Mouse (Mus musculus): ENCODE measurements around the gene Rapsn. TPM values are rescaled to one million over a fixed set of nuclear protein-coding genes. Genes with fewer than 3 reads are reported as not detected.
"Not testable (repeated sequence)": the region's sequence is repeated elsewhere in the genome, so short reads cannot be mapped to it uniquely, and the experiment has no call there.

Gene Rapsn
- polyA plus RNA-seq, 1 experiment: 0.42 TPM

- Histone ChIP-seq H3K27ac (ENCODE audit: insufficient read depth, low read length) (no peak overlapping the region), H3K9ac (ENCODE audit: low read depth, poor library complexity, severe bottlenecking) (no peak overlapping the region), H3K4me1 (ENCODE audit: control insufficient read depth, insufficient read depth, low read length) (peaks cover 2% of the 10 kb centered on the region), H3K36me3 (ENCODE audit: control insufficient read depth, insufficient read depth, low read length, poor library complexity, severe bottlenecking) (peaks cover 19% of the 10 kb centered on the region), H3K9me3 (replicated peaks; ENCODE audit: control insufficient read depth, insufficient read depth, low read length, poor library complexity, severe bottlenecking) (no peaks in the 10 kb centered on the region), H3K27me3 (ENCODE audit: control insufficient read depth, insufficient read depth, low read length, poor library complexity, severe bottlenecking) (no peaks in the 10 kb centered on the region), H3K4me3 (ENCODE audit: low read depth, low read length) (no peak overlapping the region)
- TF ChIP-seq POLR2A (IDR thresholded peaks at IDR 0.05; ENCODE audit: insufficient read depth, low read length): no peak
- TF ChIP-seq CTCF (IDR thresholded peaks at IDR 0.05; ENCODE audit: low read depth, low read length): no peak
- no peak for TF ChIP-seq EP300 (IDR thresholded peaks at IDR 0.05; ENCODE audit: insufficient read depth, low read depth, low read length)
Measured at GRCm38 (mm10) chr2:91019911-91020310, 15.5 kb upstream of the Rapsn start.

- peaks cover 10% of the 10 kb centered on the region for H3K36me3 ChIP-seq (ENCODE audit: control insufficient read depth, insufficient read depth, low read length, poor library complexity, severe bottlenecking)
- not testable (repeated sequence) for H3K9ac ChIP-seq (ENCODE audit: low read depth, poor library complexity, severe bottlenecking); H3K4me3 ChIP-seq (ENCODE audit: low read depth, low read length); H3K9me3 ChIP-seq (replicated peaks; ENCODE audit: control insufficient read depth, insufficient read depth, low read length, poor library complexity, severe bottlenecking); H3K27ac ChIP-seq (ENCODE audit: insufficient read depth, low read length); H3K4me1 ChIP-seq (ENCODE audit: control insufficient read depth, insufficient read depth, low read length); H3K27me3 ChIP-seq (ENCODE audit: control insufficient read depth, insufficient read depth, low read length, poor library complexity, severe bottlenecking)
Measured at GRCm38 (mm10) chr2:91022266-91022665, 13.2 kb upstream of the Rapsn start.

GRCm38 (mm10) chr2:91023131-91023530 lies 12.3 kb upstream of the Rapsn start:
- H3K9me3 ChIP-seq (replicated peaks; ENCODE audit: control insufficient read depth, insufficient read depth, low read length, poor library complexity, severe bottlenecking): no peaks in the 10 kb centered on the region
- no peak overlapping the region for H3K9ac ChIP-seq (ENCODE audit: low read depth, poor library complexity, severe bottlenecking)
- peaks cover 10% of the 10 kb centered on the region for H3K36me3 ChIP-seq (ENCODE audit: control insufficient read depth, insufficient read depth, low read length, poor library complexity, severe bottlenecking)
- no peak overlapping the region for H3K4me3 ChIP-seq (ENCODE audit: low read depth, low read length)
- H3K4me1 ChIP-seq (ENCODE audit: control insufficient read depth, insufficient read depth, low read length): peaks cover 2% of the 10 kb centered on the region
- TF ChIP-seq CTCF (IDR thresholded peaks at IDR 0.05; ENCODE audit: low read depth, low read length) (no peak), POLR2A (IDR thresholded peaks at IDR 0.05; ENCODE audit: insufficient read depth, low read length) (no peak), EP300 (IDR thresholded peaks at IDR 0.05; ENCODE audit: insufficient read depth, low read depth, low read length) (no peak)
- no peaks in the 10 kb centered on the region for H3K27me3 ChIP-seq (ENCODE audit: control insufficient read depth, insufficient read depth, low read length, poor library complexity, severe bottlenecking)
- H3K27ac ChIP-seq (ENCODE audit: insufficient read depth, low read length): peak overlapping the region; percentile 91

- no peaks in the 10 kb centered on the region for H3K9me3 ChIP-seq (replicated peaks; ENCODE audit: control insufficient read depth, insufficient read depth, low read length, poor library complexity, severe bottlenecking)
- H3K27ac ChIP-seq (ENCODE audit: insufficient read depth, low read length): no peak overlapping the region
- H3K36me3 ChIP-seq (ENCODE audit: control insufficient read depth, insufficient read depth, low read length, poor library complexity, severe bottlenecking): peaks cover 10% of the 10 kb centered on the region
- no peak overlapping the region for H3K9ac ChIP-seq (ENCODE audit: low read depth, poor library complexity, severe bottlenecking)
- H3K4me1 ChIP-seq (ENCODE audit: control insufficient read depth, insufficient read depth, low read length): peaks cover 2% of the 10 kb centered on the region
- no peaks in the 10 kb centered on the region for H3K27me3 ChIP-seq (ENCODE audit: control insufficient read depth, insufficient read depth, low read length, poor library complexity, severe bottlenecking)
- TF ChIP-seq CTCF (IDR thresholded peaks at IDR 0.05; ENCODE audit: low read depth, low read length) (no peak), POLR2A (IDR thresholded peaks at IDR 0.05; ENCODE audit: insufficient read depth, low read length) (no peak), EP300 (IDR thresholded peaks at IDR 0.05; ENCODE audit: insufficient read depth, low read depth, low read length) (no peak)
- H3K4me3 ChIP-seq (ENCODE audit: low read depth, low read length): no peak overlapping the region
Measured at GRCm38 (mm10) chr2:91023956-91024355, 11.5 kb upstream of the Rapsn start.

- no peaks in the 10 kb centered on the region for H3K9me3 ChIP-seq (replicated peaks; ENCODE audit: control insufficient read depth, insufficient read depth, low read length, poor library complexity, severe bottlenecking)
- no peak overlapping the region for H3K9ac ChIP-seq (ENCODE audit: low read depth, poor library complexity, severe bottlenecking)
- peaks cover 2% of the 10 kb centered on the region for H3K4me1 ChIP-seq (ENCODE audit: control insufficient read depth, insufficient read depth, low read length)
- H3K27me3 ChIP-seq (ENCODE audit: control insufficient read depth, insufficient read depth, low read length, poor library complexity, severe bottlenecking): no peaks in the 10 kb centered on the region
- 0 out of 2 replicates have a peak, but pooled peaks cover 4% of the 10 kb centered on the region for H3K36me3 ChIP-seq (ENCODE audit: control insufficient read depth, insufficient read depth, low read length, poor library complexity, severe bottlenecking)
- no peak overlapping the region for H3K4me3 ChIP-seq (ENCODE audit: low read depth, low read length)
- no peak overlapping the region for H3K27ac ChIP-seq (ENCODE audit: insufficient read depth, low read length)
- TF ChIP-seq CTCF (IDR thresholded peaks at IDR 0.05; ENCODE audit: low read depth, low read length): no peak
- TF ChIP-seq POLR2A (IDR thresholded peaks at IDR 0.05; ENCODE audit: insufficient read depth, low read length): no peak
- no peak for TF ChIP-seq EP300 (IDR thresholded peaks at IDR 0.05; ENCODE audit: insufficient read depth, low read depth, low read length)
Measured at GRCm38 (mm10) chr2:91025081-91025516, 10.3 kb upstream of the Rapsn start.

- no peak for TF ChIP-seq EP300 (IDR thresholded peaks at IDR 0.05; ENCODE audit: insufficient read depth, low read depth, low read length)
- no peak for TF ChIP-seq POLR2A (IDR thresholded peaks at IDR 0.05; ENCODE audit: insufficient read depth, low read length)
- TF ChIP-seq CTCF (IDR thresholded peaks at IDR 0.05; ENCODE audit: low read depth, low read length): no peak
- no peak overlapping the region for H3K27ac ChIP-seq (ENCODE audit: insufficient read depth, low read length)
- H3K27me3 ChIP-seq (ENCODE audit: control insufficient read depth, insufficient read depth, low read length, poor library complexity, severe bottlenecking): no peaks in the 10 kb centered on the region
- no peak overlapping the region for H3K9ac ChIP-seq (ENCODE audit: low read depth, poor library complexity, severe bottlenecking)
- H3K4me3 ChIP-seq (ENCODE audit: low read depth, low read length): no peak overlapping the region
- no peaks in the 10 kb centered on the region for H3K9me3 ChIP-seq (replicated peaks; ENCODE audit: control insufficient read depth, insufficient read depth, low read length, poor library complexity, severe bottlenecking)
- H3K4me1 ChIP-seq (ENCODE audit: control insufficient read depth, insufficient read depth, low read length): peaks cover 2% of the 10 kb centered on the region
- no peaks in the 10 kb centered on the region for H3K36me3 ChIP-seq (ENCODE audit: control insufficient read depth, insufficient read depth, low read length, poor library complexity, severe bottlenecking)
Measured at GRCm38 (mm10) chr2:91026491-91026890, 8.9 kb upstream of the Rapsn start.
